Mouse (Mus musculus) mouse embryonic stem cell (cell line): ENCODE data around the gene Mical1.

Experiments used
- in situ Hi-C, 2 experiments: fragments of 300-500 bp; cut with MboI; formaldehyde crosslinking; loops; 1 replicate in 1 of 2; 3 replicates in 1 of 2; pipeline ENCODE4 v1.14.3; 2019 to 2020; ENCODE audit warnings: low sequenced_read_pairs in 2 of 2, low pct_unique_long_range_greater_than_20kb in 1 of 2, mixed read lengths in 1 of 2; ENCODE audit not compliant: unreplicated experiment in 1 of 2

Gene Mical1

GRCm38 (mm10) chr10:41476171-41477017 is at the start of gene Mical1:
TSS of gene Mical1 (plus strand) at chr10:41476314.
- in situ Hi-C loops = no loop called here

DNA sequence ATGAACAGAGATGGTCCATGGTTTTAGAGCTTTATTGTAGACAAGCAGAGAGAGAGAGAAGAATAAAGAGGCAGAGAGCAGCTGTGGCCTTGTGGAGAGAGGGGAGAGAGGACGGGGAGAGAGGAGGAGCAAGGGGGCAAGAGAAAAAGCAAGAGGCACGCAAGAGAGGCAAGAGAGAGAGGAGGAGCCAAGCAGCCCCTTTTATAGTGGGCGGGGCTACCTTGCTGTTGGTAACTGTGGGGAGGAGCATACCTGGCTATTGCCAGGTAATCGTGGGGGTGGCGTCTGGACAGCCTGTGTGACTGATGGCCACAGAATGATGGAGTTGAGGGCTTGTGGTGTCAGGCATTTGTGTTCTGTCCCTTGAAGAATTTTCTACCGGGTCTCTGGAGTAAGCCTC is 49.7 kb upstream of the Mical1 start:
- in situ Hi-C loops = no loop called here

- in situ Hi-C loops = loop anchor here in 1 of 2 experiments (10.0 kb wide), 1 partner anchor 70 kb away; no protein-coding TSS in a partner anchor
These were observed 41.5 kb upstream of the Mical1 start for GRCm38 (mm10) chr10:41434624-41435023.

DNA sequence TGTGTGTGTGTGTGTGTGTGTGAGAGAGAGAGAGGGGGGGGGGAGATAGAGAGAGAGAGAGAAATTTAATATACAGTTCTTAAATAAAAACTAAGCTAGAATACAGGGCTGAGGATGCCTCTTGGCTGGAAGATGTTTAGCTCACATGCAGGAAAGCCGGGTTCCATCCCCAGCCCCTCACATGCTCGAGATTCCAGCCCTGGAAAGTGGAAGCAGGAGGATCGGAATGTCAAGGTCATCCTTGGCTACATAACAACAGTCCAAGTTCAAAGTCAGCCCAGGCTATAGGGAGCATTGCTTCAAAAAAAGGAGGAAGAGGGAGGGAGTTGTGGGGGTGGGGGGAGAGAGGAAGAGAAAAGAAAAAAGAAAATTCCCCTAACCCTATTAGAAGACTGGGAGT is 41.0 kb upstream of the Mical1 start:
- in situ Hi-C loops = loop anchor here in 1 of 2 experiments (10.0 kb wide), 1 partner anchor 70 kb away; no protein-coding TSS in a partner anchor

DNA sequence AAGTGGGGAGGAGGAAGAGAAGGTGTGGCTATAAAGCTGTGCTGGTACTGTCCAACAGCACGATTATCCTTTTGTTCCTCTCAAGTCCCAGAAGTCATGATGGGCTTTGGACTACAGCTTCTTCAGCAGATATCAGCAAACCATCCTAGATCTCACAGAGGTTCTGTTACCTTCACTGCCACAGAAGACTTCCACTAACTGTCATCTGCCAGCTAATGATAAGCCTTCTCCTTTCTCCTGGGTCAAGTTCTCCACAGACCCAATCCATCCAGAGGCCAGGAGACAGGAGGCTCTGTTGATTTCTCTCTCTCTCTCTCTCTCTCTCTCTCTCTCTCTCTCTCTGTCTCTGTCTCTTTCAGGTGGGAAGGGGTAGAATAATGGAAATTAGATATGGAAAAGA is 27.9 kb upstream of the Mical1 start:
- in situ Hi-C loops = no loop called here

GRCm38 (mm10) chr10:41449684-41450083 is 26.4 kb upstream of the Mical1 start:
- in situ Hi-C loops = no loop called here

- in situ Hi-C loops = no loop called here
These were observed 25.9 kb upstream of the Mical1 start, which contains the start of gene Zbtb24 for GRCm38 (mm10) chr10:41450137-41450670. TSS of gene Zbtb24 (plus strand) at chr10:41450383.

GRCm38 (mm10) chr10:41450780-41451522 is 25.2 kb upstream of the Mical1 start:
- in situ Hi-C loops = no loop called here

DNA sequence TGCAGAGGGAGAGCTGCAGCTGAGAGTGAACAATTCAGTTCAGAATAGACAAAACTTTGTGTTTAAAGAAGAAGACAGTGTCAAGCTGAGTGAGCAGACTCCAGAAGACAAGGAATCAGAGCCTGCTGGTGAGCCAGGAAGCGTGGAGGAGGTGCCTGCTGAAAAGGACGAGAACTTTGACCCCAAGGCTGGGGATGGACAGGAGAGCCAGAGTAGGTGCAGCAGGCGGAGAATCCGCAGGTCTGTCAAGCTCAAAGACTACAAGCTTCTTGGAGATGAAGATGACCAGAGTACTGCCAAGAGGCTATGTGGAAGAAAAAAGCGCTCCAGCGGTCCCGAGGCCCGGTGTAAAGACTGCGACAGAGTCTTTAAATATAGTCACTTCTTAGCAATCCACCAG is 24.5 kb upstream of the Mical1 start:
- in situ Hi-C loops = no loop called here

GRCm38 (mm10) chr10:41452791-41453190 is 23.3 kb upstream of the Mical1 start:
- in situ Hi-C loops = no loop called here

DNA sequence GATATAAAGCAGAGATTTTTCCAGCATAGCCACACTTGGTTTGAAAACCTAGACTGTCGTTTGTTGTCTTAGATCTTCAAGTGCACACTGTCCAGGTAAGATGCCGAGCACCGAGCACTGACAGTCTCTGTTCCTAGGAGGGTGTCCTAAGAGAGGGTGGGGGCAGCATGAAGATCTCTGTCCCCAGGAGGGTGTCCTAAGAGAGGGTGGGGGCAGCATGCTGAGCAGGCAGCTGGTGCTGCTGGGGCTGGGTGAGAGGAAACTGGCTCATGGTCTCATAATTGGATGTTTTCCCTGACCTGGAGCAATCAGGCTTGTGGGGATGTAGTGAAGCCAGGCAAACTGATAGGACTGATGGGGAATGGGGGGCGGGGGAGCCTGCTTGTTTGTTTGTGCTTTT is 16.1 kb upstream of the Mical1 start:
- in situ Hi-C loops = no loop called here

DNA sequence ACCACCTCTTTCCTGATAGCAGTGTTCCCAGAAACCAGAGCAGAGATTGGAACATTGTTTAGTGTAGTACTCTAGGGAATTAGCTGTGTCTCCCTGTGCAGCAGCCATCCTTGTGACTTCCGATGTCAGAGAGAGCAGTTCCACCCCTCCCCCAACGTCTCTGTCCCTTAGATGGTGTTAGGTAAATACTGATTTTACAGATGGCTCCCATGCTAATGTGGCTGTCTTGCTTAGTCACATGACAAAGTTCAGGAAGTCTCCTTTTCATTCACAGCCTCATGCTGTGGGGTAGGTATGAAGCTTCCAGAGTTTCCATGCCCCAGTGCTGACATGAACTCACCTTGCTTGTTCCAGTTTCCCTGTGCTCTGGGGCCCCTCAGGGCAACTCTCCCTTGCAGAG is 15.6 kb upstream of the Mical1 start:
- in situ Hi-C loops = no loop called here

GRCm38 (mm10) chr10:41461057-41461722 is 14.9 kb upstream of the Mical1 start:
- in situ Hi-C loops = no loop called here

DNA sequence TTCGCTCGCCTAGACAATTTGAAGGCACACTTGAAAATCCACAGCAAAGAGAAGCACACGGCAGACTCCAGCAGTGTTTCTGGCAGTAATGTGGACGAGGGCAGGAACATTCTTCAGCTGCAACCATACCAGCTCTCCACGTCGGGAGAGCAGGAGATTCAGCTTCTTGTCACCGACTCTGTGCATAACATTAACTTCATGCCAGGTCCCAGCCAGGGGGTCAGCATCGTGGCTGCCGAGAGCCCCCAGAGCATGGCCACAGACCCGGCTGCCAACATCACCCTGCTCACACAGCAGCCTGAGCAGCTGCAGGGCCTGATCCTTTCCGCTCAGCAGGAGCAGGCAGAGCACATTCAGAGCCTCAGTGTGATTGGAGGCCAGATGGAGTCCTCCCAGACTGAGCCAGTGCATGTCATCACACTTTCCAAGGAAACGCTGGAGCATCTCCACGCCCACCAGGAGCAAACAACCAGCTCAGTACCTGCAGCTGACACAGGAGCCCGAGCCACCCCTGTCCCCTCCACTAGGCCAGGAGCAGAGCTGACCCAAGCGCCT is 11.6 kb upstream of the Mical1 start:
- in situ Hi-C loops = no loop called here

DNA sequence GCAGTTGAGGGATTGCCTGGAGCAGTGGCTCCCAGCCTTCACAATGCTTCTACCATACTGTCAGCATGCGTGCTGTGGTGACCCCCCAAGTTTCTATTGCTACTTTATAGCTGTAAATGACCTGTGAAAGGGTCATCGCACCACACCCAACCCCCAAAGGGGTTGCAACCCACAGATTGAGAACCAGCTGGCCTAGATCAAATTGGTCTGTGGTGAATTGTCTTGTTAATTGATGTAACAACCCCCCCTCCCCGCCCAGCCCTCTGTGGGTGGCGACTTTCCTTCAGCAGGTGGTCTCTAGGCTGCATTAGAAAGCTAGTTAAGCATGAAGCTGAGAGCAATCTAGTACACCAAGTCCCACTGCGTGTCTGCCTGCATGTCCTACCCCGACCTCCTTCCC is 8.8 kb upstream of the Mical1 start:
- in situ Hi-C loops = no loop called here

DNA sequence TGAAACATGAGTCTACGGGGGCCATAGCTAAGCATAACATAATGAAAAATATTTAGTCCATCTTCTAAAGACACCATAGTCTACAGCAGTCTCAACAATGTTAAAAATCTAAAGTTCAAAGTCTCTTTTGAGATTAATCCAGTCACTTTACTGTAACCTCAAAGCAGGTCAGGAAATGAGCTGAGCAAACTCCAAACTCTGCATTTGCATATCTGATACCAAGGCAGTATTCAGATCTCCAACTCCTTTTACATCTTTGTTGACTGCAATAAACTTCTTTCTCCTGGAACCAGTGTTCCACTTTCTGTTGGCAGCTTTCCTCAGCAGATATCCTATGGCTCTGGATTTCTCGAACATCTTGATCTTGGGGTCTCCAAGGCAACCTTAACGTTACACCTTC is 5.4 kb upstream of the Mical1 start:
- in situ Hi-C loops = no loop called here

DNA sequence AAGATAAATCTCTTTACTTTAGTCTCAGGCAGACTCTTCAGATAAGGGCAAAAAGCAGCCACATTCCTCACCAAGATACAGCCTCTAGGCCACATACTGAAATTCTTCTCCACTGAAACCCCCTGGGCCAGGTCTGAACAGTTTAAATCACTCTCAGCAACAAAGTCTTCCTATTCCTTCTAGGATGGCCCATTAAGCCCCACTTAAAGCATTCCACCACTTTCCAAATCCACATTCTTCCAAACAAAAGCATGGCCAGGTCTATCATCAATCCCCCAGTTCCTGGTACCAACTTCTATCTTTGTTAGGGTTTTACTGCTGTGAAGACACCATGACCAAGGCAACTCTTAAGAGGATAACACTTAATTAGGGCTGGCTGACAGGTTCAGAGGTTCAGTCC is 3.6 kb upstream of the Mical1 start:
- in situ Hi-C loops = no loop called here

DNA sequence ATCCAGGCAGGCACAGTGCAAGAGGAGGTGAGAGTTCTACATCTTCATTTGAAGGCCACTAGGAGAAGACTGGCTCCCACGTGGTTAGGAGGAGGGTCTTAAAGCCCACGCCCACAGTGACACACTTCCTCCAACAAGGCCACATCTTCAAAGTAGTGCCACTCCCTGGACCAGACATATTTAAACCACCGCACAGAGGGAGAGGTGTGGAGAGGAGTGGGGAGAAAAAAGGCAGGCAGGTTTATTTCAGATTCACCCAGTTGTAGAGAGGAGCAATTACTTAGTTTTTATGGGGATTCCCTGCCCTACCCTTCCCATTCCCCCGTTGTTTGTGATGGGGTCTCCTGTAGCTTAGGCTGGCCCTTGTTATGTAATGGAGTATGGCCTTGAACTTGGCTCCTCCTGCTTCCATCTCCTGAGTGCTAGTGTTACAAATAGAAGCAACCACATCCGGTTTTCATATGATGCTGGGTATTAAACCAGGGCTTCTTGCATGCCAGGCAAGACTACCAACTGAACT is 3.1 kb upstream of the Mical1 start:
- in situ Hi-C loops = no loop called here
